Mouse (Mus musculus): Measurements from ENCODE around the gene C9orf72. TPM values are rescaled to one million over a fixed set of nuclear protein-coding genes. Genes with fewer than 3 reads are reported as not detected.

C9orf72 gene
- polyA plus RNA-seq (2014; fragmentation: Illumina TruSeq; extraction: RNeasy Lipid Tissue Mini Kit (QIAGEN cat#74804); ENCODE audit: low read depth, low replicate concordance), result 14.8 TPM

GRCm38 (mm10) chr4:35225734-35226495, at the start of gene C9orf72:
Gene C9orf72, minus strand, starts transcription at chr4:35226175.

GRCm38 (mm10) chr4:35156751-35157611, 69.0 kb downstream of the C9orf72 start, which contains the start of gene Mob3b:
Gene Mob3b, minus strand, starts transcription at chr4:35157484.

GRCm38 (mm10) chr4:35151756-35152155, 74.2 kb downstream of the C9orf72 start, which contains the start of gene Ifnk:
Gene Ifnk, plus strand, starts transcription at chr4:35152056.

Other genes with a start within 250 kb of the C9orf72 start
- gene Ifnk, start 74.1 kb downstream of the C9orf72 start, polyA plus RNA-seq (2014; fragmentation: Illumina TruSeq; extraction: RNeasy Lipid Tissue Mini Kit (QIAGEN cat#74804); ENCODE audit: low read depth, low replicate concordance), result not detected
- gene Mob3b, start 68.7 kb downstream of the C9orf72 start, polyA plus RNA-seq (2014; fragmentation: Illumina TruSeq; extraction: RNeasy Lipid Tissue Mini Kit (QIAGEN cat#74804); ENCODE audit: low read depth, low replicate concordance), result 23.9 TPM